Mouse (Mus musculus) megakaryocyte-erythroid progenitor cell, adult 5-6 weeks (primary cell): ENCODE data around the gene Zfp2. TPM values are rescaled to one million over a fixed set of nuclear protein-coding genes. Genes with fewer than 3 reads are reported as not detected.
A peak's percentile ranks its signal among the peaks of the same experiment; 100 is the strongest.

Source experiments
- ATAC-seq: replicated peaks from 2 replicates; pipeline ENCODE4 v1.8.0; 2016; ENCODE audit warnings: mild to moderate bottlenecking, inconsistent platforms; ENCODE audit not compliant: severe bottlenecking, poor library complexity, low FRiP score, low TSS enrichment
- total RNA-seq, 2 experiments: library from RNA; stranded (forward) in 1 of 2; stranded (reverse) in 1 of 2; fragments of 200-1000, 215-1000 nt in 1 of 2; fragments of >200 nt in 1 of 2; fragmentation: Nextera tagmentation in 1 of 2; gene quantifications; 2 replicates each; pipeline ENCODE4 v1.2.3; 2014 to 2017

The Zfp2 gene
- total RNA-seq (2014; fragmentation: Nextera tagmentation), result 4.1 and 9.2 TPM in 2 replicates
- 4.9 and 6.0 TPM in 2 replicates for total RNA-seq (2017)

DNA sequence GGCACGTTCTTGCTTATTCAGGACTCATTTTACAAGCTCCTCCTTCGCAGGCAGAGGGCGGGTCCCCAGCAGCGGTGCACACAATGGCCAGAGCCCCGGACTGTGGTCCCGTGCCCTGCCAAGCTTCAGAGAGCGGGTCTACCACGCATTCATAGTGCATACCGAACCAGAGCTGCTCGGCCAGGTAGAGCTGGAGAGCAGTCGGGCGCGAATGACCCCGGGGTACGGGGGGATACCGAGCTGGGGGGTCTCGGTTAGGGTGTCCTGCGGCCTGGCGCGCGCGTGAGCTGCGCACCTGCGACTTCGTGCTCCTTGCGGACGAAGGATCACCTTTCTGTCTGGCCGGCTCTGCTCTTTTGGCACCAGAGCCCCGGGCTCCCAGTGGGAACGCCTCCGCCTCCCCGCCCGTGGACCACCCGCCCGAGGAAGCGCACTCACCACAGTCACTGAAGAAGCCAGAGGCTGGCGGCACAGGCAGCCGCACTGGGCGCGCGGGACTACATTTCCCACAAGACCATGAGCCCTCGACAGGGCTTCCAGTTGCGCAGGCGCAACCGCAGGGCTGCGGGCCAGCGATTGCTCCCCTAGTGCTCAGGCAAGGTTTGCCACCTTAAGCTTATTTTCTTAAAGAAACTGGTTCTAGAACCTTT is at the start of gene Zfp2:
TSS of gene Zfp2 (minus strand) at position 495 of the 650 bp plus-strand sequence.
- peak; percentile 100 for ATAC-seq

GRCm38 (mm10) chr11:50964886-50965285 is 48.9 kb upstream of the Zfp2 start:
- no peak for ATAC-seq

- ATAC-seq, result no peak
Measured at GRCm38 (mm10) chr11:50953665-50954064, 37.7 kb upstream of the Zfp2 start, which contains the start of gene Prop1. Prop1 (minus strand) TSS chr11:50953765.

GRCm38 (mm10) chr11:50952290-50952689 is 36.3 kb upstream of the Zfp2 start:
- no peak for ATAC-seq

GRCm38 (mm10) chr11:50943506-50943905 is 27.5 kb upstream of the Zfp2 start, which contains the start of gene 4933414I15Rik:
4933414I15Rik (minus strand) TSS chr11:50943765.
- no peak for ATAC-seq

DNA sequence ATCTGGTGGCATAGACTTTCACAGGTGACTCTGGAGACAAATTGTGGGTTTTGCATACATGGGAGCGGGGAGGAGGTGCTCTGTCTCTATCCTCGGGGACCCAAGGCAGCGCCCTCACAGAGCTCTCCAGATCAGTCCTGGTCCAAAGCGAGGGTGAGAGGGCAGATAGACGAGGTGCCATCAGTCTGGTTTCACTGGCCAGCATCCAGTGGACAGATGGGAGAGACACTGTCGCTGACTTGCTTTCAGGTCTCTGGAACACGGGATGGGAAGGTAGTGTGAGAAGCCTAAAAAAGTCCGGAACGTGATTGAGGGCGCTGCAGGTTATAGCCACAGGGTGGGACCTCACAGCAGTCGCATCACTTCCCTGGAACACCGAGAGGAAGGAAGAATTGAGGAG is 26.4 kb upstream of the Zfp2 start:
- ATAC-seq, result no peak

- ATAC-seq, result peak; percentile 71; the same call in 1 of the 2 replicates
Measured at GRCm38 (mm10) chr11:50939621-50940366, 23.8 kb upstream of the Zfp2 start.

DNA sequence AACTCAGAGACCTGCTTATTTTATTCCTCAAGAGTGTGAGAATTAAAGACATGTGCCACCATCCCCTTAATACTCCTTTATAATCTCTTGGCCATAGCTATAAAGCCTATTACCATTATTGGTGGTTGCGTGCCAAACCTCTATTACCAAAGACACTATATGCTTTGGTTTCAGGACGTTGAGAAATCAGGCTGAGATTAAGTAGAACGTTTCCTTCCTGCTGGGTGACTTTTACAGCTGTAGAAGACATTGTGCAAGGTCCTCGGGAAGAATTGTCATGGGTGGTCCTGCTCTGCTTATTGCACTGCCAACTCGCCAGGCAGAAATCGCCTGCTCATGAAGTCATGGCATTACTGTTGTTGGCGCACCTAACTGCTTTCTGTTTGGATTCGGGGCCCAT is 22.5 kb upstream of the Zfp2 start:
- ATAC-seq, result no peak

DNA sequence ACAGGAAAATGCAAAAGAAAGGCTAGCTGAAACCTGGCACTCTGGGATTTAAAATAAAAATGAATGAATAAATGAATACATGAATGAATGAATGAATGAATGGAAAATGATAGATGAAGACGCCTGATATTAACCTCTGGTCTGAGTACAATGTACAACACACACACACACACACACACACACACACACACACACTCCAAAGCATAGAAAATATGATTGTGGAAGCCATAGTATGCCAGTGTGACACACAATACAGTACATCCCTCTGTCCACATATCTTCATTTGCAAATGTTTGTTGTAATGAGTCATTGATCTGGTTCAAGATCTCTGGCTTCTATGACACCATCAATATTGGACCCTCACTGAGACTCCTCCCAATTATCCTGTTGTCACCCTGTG is 16.1 kb upstream of the Zfp2 start:
- no peak for ATAC-seq

DNA sequence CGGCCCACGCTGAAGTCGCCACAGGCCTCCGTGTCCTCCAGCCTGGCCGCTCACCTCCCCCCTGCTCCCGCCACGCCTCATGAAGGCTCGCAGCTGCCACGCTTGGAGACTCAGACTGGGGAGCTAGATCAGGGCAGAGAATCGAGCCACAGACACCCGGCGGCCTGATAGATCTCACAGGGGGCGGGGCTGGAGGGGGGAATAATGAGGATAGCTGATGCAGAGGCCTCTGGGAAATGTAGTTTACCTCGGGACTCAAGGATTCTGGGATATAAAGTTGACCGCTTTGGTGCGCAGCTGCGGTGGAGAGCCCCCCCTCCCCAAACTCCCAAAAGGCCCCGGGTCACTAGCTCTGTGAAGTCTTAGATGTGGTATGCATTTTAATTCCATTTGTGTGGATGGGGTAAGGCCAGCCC is 15.5 kb upstream of the Zfp2 start, which contains the start of gene Zfp354b:
TSS of gene Zfp354b (minus strand) at position 183 of the 416 bp plus-strand sequence.
- peak; percentile 99 for ATAC-seq

GRCm38 (mm10) chr11:50931021-50931420 is 15.1 kb upstream of the Zfp2 start:
- ATAC-seq, result peak; percentile 40

GRCm38 (mm10) chr11:50930469-50931014 is 14.6 kb upstream of the Zfp2 start:
- ATAC-seq, result peak; percentile 39; the same call in 1 of the 2 replicates

DNA sequence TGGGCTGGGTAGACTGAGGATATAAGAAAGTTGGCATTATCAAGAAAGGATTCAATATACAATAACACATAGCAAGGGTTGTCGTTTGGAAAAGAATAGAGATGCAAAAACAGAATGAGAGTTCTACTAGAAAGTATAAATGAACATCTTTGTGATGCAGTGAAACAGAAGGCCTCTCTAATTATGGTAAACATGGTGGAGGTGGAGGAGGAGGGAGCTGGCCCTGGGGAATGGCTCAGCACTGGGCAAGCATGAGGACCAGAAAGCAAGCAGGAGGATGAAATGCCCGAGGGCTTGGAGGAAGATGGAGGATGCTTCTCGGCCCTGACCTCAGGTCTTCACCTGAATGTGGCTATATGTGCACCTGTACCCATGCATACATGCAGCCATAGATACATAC is 1.5 kb downstream of the Zfp2 start:
- ATAC-seq, result no peak

DNA sequence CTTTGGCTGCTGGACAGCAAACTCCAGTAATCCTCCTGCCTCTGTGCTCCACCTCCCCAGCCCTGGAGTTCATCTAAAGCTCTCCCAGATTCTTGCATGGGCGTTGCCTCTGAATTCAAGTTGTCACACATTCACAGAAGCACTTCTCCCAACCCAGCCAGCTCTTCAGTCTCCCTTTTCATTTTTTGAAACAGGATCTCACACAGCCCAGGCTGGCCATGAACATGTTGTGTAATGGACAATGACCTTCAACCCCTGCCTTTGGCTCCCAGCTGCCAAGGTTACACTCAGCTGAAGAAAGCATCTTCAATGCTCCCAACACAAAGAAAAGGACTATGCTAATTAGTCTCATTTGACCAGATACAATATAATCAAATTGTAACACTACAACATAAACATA is 2.7 kb downstream of the Zfp2 start:
- no peak for ATAC-seq

GRCm38 (mm10) chr11:50908136-50908535 is 7.8 kb downstream of the Zfp2 start:
- no peak for ATAC-seq

- ATAC-seq, result no peak
Measured at GRCm38 (mm10) chr11:50897359-50897758, 18.6 kb downstream of the Zfp2 start.

- ATAC-seq, result peak; percentile 44; the same call in 1 of the 2 replicates
Measured at GRCm38 (mm10) chr11:50892441-50892840, 23.5 kb downstream of the Zfp2 start.

DNA sequence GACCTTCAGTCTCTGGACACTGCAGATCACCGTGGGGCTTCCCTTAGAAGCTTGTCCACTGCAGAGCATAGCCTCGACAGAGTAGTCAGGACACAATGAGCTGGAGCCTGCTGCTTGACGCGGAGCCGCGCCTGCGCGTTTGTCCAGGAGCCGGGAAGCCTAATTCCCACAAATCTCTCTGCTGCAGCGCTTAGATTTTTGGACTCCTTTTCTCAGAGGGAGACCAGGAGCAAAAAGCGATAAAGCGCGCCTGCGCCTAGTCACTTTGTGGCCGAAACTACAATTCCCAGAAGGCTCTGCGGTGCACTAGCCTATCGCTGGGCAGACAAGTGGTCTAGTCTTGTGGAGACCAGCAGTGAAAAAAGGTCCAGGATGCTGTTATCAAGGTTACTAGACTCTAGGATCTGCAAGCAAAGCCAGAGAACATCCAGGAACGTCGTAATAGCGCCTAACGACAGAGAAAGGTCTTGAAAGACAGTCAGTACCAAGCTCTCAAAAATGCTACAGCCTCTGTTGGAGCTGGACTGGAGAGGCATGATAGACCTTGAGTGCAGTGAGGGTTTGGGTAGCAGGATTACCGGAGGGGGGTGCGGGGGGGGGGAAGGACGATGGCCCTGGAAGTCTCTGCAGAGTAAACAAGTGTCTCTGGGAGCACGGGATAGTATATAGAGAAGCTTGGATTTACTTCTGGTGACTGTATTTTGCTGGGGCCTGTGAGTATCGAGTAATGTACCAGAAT is 28.4 kb downstream of the Zfp2 start, which contains the start of gene Zfp454:
TSS of gene Zfp454 (minus strand) at position 262 of the 739 bp plus-strand sequence.
- ATAC-seq, result no peak

- no peak for ATAC-seq
Measured at GRCm38 (mm10) chr11:50886933-50887293, 29.1 kb downstream of the Zfp2 start.
